Mouse (Mus musculus) 416B (cell line): ENCODE measurements around the gene Tbc1d10b.

Experiments
- DNase-seq: peaks from one replicate; pipeline ENCODE4 v3.0.0; 2011; ENCODE audit warnings: low read depth

The Tbc1d10b gene

GRCm38 (mm10) chr7:127206606-127207005 lies 1.7 kb downstream of the Tbc1d10b start:
- DNase-seq, result peak; percentile 56

- DNase-seq, result no peak
Measured at GRCm38 (mm10) chr7:127196484-127196883, 11.8 kb downstream of the Tbc1d10b start.

- peak; percentile 99 for DNase-seq
Measured at GRCm38 (mm10) chr7:127195544-127196295, 12.5 kb downstream of the Tbc1d10b start, which contains the start of gene Cd2bp2. Gene Cd2bp2 (minus strand): TSS chr7:127196050.

GRCm38 (mm10) chr7:127194633-127195029 lies 13.6 kb downstream of the Tbc1d10b start:
- DNase-seq, result no peak

- no peak for DNase-seq
Measured at GRCm38 (mm10) chr7:127194011-127194632, 14.1 kb downstream of the Tbc1d10b start.

- DNase-seq, result no peak
Measured at GRCm38 (mm10) chr7:127192989-127193388, 15.3 kb downstream of the Tbc1d10b start.

GRCm38 (mm10) chr7:127190672-127191071 lies 17.6 kb downstream of the Tbc1d10b start:
- no peak for DNase-seq

GRCm38 (mm10) chr7:127188305-127189276 lies 19.7 kb downstream of the Tbc1d10b start:
- no peak for DNase-seq

- no peak for DNase-seq
Measured at GRCm38 (mm10) chr7:127187351-127187750, 20.9 kb downstream of the Tbc1d10b start.

GRCm38 (mm10) chr7:127185601-127186000 lies 22.7 kb downstream of the Tbc1d10b start:
- peak; percentile 78 for DNase-seq

GRCm38 (mm10) chr7:127184720-127185119 lies 23.5 kb downstream of the Tbc1d10b start:
- DNase-seq, result peak; percentile 17

GRCm38 (mm10) chr7:127183828-127184227 lies 24.4 kb downstream of the Tbc1d10b start:
- DNase-seq, result peak; percentile 76

- DNase-seq, result peak; percentile 76
Measured at GRCm38 (mm10) chr7:127183345-127183744, 24.9 kb downstream of the Tbc1d10b start.

- peak; percentile 77 for DNase-seq
Measured at GRCm38 (mm10) chr7:127181724-127182123, 26.5 kb downstream of the Tbc1d10b start.

- DNase-seq, result peak; percentile 78
Measured at GRCm38 (mm10) chr7:127180783-127181182, 27.5 kb downstream of the Tbc1d10b start.

GRCm38 (mm10) chr7:127176937-127177336 lies 31.3 kb downstream of the Tbc1d10b start:
- DNase-seq, result peak; percentile 36

- no peak for DNase-seq
Measured at GRCm38 (mm10) chr7:127166501-127166900, 41.8 kb downstream of the Tbc1d10b start.

GRCm38 (mm10) chr7:127165607-127166493 lies 42.4 kb downstream of the Tbc1d10b start:
- DNase-seq, result no peak

GRCm38 (mm10) chr7:127164002-127164401 lies 44.3 kb downstream of the Tbc1d10b start:
- no peak for DNase-seq

GRCm38 (mm10) chr7:127162546-127162945 lies 45.7 kb downstream of the Tbc1d10b start:
- no peak for DNase-seq

- DNase-seq, result peak; percentile 67
Measured at GRCm38 (mm10) chr7:127157548-127157947, 50.7 kb downstream of the Tbc1d10b start.
